Mouse (Mus musculus) kidney, adult 11 months (tissue): Measurements from ENCODE around the gene Slc8a1.

ENCODE experiments used
- DNase-seq: peaks from one replicate; pipeline ENCODE4 v3.0.0; 2022

Gene Slc8a1

DNA sequence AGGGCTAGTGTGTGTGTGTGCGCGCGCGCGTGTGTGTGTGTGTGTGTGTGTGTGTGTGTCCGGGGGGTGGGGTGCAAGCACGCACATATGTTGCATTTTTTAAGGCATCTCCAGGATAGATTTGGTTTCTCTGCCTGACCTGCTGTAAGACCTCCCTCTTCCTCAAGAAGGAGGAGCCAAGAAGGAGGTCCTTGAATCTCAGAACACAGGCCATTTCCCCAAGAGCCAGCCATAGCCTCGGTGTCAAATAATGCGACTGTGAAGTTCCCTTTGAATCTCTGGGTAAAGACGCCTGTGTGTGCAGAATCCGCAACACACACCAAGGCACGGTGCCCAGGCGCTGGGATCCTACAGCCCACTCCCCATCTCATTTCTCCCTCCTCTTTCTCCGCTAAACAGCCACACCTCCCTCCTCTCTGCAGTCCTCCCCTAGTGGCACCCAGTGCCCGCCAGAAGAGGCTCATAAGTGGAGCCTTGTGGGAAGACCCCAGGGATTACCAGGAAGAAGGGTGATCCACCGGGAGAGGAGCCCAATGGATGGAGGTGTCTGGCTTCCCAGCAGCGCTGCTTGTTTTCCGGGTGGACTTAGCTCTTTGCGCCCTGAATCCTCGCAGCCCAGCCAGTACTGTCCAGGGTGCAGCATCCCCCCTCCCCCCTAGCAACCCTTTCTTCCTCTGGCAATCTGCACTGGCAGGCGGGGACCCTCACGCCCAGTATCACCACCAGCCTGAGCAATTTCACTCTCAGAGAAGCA is 68.9 kb downstream of the Slc8a1 start:
- DNase-seq, result no peak

DNA sequence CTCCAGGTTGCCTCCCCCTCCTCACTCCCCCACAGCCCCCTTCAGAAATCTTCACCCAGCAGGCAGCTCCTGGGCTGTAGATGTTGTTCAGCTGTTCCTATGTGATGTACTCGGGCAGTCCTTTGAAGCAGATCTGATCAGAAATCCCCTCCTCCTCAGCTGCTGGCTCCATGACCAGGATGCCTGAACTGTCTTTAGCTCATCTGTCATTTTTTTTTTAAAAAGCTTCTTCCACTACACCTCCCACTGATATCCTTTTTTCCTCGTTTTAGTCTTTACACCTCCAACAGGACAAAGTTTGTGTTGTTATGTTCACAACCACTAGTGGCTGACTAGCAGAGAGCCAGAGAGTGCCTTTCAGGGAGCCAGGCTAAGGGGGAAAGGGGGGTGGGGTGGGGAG is 69.7 kb downstream of the Slc8a1 start:
- no peak for DNase-seq

DNA sequence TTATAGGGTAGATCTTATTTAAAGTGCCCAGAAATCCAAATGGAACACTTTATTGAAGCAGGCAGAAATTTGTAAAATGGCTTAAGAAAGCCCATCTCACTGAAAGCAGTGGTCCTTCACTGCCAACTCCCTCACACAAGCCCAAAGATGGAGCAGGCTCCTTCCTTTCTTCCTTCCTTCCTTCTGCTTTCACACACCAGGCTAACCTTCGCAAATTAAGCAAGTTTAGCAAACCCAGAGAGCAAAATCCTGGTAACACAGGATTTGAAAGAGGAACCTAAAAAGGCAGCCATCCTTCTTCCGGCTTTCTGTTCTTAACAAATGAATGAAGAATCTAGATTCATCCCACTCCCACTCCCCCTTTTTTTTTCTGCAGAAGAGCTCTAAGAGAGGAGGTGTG is 70.2 kb downstream of the Slc8a1 start:
- DNase-seq, result no peak

DNA sequence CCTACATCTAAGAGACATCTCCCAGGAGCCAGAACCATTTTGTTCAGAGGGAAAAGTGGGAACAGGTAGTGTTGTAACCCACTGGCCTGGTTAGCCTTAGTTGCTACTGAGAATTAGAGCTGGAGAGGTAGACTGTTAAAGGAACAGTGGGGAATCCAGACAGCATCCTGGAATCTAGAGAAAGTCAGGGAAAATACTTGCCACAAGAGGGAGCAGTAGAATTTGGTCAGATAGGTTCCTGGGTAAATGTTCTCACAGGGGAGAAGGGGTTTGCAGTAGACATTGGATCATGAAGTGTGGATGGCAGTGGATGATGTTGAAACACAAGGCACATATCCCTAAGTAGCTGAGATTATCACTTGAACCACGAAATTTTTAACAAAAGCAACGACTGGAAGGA is 71.6 kb downstream of the Slc8a1 start:
- no peak for DNase-seq

DNA sequence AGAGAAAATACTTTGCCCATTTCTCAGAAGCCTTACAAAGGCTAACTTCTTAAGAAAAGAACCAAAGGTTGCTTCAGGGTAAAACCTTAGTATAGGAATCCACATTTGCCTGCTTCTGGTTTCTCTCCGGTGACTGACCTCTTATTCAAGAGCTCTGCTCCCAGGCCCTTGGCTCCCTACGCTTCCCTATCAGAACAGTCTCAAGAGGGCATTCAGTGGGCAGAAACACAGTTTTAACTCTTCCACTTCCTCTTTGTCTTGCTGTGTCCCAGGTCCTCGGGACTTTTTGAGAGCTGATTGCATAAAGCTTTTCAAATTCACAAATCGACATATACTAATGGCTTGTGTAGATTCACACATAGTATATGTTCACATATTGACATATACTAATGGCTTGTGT is 73.3 kb downstream of the Slc8a1 start:
- no peak for DNase-seq

DNA sequence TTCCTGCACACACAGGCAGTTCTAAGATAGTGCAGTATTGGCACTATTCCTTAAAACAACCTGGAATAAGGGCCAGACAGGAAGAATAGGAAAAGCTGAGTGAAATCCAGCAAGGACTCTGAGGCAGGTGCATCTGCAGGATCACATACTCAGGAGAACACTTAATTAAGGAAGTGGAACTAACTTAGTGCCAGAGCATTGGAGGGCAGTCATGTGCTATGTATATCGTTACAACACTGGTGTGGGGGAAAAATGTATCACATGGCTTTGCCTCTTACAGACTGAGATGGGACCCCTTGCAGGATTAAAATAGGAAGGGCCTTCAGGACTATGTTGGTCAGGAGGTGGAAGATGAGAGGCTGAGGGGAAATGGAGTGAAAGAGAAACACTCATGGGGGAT is 80.3 kb downstream of the Slc8a1 start:
- DNase-seq, result no peak

DNA sequence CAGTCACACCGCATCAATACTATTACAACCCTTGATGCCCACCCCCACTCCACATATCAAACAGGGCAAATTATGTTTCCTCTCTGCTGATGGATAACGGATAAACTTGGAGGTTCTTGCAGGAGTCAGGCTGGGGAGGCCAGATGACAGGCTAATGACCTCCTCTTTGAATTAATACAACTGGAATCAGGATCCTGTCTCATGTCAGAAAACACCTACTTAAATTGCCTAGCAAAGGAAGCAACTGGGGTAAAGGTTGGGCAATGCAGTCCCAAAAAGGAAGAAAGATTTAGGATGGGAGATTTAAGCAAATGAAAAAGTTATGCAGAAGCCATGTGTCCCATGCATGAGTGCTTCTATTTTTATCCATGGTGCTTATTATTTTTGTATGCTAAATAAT is 83.6 kb downstream of the Slc8a1 start:
- DNase-seq, result no peak

DNA sequence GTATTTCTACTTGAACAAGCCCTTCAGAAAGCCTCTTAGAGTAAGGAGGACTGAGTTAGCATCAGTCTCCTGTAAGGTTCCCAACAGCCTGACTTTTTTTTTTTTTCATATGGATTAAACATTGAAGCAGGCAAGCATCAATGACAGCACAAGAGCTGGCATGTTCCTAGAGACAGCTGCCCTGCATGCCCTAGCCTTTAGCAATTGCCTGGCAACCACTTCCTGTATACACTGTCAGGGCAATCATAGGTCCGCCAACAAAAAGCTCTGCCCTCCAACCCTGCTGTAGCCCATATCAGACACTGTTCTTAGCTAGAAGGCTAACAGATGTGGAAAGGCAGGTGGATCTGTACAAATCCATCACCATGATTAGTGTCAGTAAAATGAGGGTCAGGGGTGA is 85.2 kb downstream of the Slc8a1 start:
- no peak for DNase-seq

DNA sequence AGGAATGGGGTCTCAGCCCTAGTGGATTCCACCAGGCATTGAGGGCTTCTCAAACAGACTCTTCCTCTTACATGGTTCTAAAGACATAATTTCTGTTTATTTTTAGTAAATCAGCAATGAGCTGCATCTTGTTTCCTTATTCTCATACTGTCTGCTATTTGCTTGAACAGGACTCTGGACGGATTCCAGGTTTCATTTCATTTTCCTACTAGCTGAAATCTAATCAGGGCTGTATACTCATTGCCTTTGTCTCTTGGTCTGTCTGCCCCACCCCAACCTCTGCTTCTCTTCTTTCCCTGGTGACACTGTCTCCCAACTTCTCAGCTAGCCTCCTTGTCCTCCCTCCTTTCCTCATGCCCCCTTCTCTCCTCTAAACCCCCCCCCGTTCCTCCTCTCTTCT is 101.4 kb downstream of the Slc8a1 start:
- DNase-seq, result no peak

DNA sequence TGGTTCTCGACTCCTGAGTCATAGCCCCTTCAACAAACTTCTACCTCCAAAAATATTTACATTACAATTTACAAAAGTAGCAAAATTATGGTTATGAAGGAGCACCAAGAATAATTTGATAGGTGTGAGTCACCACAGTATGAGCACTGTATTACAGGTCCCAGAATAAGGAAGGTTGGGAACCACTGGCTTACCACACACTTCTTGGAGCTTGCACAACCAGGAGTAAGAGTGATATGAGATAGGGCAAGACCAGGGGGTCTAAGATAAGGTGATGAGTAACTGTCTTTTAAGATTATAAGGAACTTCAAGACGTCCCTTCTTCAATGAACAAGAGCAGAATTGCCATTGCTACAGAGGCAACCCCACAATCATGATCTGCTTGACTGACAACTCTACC is 107.7 kb downstream of the Slc8a1 start:
- DNase-seq, result no peak

DNA sequence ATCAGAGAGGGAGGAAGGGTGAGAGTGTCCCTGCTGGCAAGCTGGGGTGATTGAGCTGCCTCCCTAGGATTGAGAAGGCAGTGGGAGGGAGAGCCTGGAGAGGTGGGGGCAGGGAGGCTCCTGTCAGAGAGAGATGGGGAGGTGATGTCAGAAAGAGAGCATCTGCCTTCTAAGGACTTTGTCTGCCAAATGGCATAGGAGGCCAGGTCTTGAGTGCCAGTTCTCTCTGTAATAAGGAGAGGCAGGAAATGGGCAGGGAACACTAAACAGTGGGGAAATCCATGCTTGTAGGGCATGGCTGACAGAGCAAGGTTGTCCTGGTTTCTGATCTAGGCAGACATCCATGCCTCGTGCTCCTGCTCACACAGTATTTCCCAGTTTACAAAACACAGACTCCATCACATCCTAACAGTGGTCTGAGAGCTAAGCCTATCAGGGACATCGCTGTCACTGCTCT is 117.0 kb downstream of the Slc8a1 start:
- no peak for DNase-seq

DNA sequence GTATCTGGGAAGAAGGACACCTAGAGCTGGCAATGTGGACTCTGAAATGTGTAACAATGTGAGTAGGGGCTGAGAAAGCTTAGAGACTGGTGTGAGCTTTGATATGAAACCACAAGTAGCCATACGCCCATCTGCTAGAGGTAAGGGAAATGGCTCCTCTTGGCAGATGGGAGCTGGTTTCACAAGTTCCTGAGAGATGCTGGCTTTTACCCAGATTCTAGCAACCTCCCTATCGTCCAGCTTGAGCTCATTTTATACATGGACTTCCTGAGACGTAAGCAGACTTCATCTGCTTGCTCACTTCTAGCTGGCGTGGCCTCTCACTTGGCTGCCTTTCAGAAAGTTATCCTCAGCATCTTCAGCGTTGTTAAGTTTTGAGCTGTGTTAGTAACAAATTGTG is 119.7 kb downstream of the Slc8a1 start:
- no peak for DNase-seq

DNA sequence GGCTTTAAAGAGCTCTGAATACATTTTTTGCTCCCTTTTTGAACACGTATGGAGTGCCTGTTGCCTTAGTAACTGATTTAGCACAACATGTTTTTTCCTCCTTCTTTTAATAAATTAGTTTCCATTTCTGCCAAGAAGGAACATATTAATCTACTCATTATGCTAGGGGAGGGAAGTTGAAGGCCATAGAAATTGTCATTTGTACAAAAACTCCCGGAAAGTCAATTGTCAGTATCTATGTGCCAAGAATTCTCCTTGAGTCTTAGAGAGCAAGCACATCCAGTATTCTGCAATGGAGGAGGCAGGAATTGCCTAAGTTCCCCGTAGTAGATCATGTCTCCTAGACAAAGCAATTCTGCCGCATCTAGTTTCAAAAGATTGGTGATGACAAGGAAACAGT is 121.9 kb downstream of the Slc8a1 start:
- DNase-seq, result no peak

DNA sequence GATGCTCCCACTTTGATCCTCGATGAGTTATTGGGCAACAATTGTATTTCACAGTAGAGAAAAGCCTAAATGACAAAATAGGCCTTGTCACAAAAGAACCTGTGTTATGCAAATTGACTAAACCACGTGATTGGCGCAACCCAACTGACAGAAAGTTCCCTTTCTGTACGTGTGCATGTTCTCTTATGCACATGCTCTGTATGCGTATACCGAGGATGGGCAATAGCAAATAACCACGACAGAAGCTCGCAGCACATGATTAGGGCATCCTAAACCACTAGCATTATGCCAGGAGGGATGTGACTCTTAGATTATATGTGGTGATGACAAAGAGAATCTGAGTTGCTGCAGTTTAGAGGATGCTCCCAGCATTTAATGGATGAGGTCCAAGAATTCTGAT is 122.8 kb downstream of the Slc8a1 start:
- DNase-seq, result no peak

DNA sequence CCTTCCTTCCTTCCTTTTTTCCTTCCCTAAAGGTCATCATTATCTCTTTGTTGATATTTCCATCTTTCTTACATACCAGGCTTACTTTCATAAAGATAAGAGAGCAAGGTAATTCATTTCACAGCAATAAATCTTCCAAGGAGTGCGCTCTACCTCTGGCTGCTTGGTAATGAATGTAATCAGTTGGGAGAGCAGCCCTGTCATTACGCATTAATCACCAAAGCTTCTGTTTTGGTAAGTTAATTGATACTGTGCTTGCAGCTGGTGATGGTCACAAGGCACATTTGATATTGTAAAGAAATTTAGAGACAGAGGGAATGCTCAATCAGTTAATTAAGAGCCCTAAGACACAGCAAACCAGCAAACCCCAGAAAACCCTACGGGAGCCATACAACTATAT is 130.7 kb downstream of the Slc8a1 start:
- DNase-seq, result no peak

DNA sequence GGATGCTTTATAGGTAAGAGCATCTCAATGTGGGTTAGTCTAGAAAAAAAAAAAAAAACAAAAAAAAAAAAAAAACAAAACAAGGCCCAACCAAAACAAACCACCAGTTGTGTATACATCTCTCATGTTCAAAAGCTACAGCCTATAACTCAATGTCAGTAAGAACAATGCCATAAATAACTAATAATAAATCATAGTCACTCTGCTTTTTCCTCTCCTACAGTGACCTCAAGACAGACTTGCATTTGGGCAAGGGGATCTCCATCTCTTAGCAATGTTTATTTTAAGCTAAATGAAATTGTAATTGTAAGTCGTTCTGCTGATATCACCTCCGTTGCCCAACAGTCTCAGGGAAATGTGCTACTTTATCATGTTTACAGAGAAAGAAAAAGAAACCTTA is 132.1 kb downstream of the Slc8a1 start:
- no peak for DNase-seq

DNA sequence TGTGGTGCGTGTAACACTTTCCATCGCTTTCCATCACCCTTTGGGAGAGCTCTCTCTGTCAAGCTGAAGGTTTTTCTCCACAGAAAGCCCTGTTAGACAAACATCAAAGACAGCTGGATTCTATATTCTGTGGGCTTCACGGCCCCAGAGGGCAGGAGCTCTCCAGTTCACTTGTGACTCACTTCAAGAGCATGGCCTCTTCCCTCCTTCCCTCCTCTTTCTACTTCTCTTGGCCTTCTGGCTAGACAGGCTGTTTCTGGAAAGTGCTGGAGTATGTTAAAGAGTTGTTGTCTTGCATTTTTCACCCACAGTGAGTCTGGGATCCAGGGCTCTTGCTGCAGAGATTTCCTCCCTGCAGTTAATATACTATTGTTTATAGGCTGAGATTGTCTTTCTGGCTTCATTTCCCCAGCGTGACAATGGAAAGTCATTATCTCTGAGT is 132.9 kb downstream of the Slc8a1 start:
- no peak for DNase-seq

DNA sequence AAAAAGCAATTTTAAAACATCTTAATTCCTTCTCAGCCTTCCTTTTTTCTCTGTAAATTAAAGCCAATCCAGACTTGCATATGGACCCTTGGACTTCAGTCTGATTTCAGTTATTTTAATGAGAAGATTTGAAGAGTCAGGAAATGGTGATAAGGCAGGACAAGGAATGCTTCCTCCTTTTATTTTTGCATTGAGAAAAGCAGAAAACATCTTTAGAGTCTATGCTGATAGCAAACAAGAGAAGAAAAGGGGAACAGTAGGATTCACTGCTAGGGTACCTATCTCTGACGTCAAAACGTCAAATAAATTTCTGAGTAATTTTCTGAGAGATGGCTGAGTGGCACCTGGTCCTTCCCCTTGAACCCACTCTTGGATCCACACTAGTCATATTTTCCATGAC is 139.1 kb downstream of the Slc8a1 start:
- no peak for DNase-seq

DNA sequence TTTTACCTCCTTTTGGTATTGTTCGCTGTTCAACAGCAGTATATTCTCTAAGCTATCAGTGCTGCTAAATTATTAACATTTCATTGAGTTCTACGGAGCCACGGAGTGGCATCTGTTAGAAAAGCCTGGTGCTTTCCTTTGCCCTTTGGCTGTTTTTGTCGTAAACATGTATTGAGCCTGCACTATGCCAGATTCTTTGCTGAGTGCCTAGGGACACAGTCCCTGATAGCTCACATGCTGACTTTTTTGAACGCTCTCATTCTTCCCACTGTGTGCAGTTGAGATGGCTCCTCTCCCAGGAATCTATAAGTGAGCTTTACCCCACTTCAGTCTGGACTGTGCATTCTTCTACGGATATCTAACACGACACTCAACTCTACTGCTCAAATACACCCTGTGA is 148.4 kb downstream of the Slc8a1 start:
- DNase-seq, result no peak

DNA sequence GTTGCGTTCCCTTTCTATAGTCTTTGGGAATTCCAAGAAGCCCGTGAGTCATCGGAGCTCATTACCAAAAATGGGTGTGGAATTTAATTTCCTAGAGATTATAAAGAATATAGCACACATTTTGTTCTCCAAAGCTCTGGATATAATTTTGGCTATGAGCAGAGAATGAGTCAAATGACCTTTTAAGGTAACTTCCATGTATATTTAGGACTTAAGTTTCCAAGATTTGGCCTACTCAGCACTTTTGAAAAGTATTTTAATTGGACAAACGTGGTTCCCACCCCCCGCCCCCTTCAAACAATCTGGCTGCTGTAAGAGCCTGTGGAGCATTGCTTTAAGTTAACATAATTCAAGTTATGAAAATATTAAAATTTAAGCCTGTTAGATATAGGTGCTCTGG is 151.4 kb downstream of the Slc8a1 start:
- no peak for DNase-seq

DNA sequence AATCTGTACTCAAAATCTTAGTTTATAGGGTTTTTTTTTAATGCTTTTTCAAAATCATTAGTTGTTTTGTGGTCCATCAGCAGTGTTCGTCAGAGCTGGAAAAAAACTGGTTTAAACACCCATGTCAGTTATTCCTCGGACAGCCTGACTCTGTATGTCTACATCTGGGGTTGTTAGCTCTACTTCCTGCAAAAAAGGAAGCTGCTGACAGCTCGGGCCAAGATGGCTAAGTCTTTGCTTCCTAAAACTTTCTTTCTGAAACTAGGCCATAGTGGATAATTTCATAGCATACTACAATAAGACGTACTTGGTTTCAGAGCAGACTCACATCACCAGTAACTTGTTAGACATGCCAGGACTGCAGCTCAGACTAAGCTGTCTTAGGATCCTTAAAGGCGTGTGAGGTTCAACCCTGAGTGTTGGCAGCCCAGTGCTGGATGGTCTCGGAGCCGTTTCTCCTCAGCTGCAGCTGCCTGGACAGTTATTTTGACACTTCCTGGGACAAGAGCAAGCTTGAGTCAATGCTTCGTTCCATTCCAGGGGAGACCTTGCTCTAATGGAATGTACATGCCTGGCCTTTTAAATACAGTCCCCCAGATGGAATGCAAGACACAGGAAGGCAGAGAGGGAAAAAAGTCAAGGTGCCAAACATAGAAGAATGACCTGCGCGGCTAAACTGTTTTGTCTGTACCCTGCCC is 158.3 kb downstream of the Slc8a1 start:
- no peak for DNase-seq

DNA sequence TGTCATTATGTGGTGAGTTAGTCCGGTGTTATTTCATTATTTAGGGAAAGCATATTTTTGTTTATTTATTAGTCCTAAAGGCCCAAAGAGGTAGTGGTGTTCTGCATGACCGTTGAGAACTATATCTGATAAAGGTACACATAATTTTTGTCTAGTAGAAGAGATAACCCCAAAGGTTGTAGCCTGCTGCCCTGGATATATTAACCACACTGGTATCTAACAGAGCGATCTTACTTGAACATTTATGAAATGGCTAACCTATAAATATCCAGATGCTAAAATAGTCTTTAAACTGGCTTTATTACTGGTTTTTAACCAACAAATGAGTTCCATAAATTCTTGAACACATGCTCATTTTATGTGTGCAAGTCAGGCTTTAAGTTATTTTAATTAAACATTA is 161.3 kb downstream of the Slc8a1 start:
- no peak for DNase-seq

DNA sequence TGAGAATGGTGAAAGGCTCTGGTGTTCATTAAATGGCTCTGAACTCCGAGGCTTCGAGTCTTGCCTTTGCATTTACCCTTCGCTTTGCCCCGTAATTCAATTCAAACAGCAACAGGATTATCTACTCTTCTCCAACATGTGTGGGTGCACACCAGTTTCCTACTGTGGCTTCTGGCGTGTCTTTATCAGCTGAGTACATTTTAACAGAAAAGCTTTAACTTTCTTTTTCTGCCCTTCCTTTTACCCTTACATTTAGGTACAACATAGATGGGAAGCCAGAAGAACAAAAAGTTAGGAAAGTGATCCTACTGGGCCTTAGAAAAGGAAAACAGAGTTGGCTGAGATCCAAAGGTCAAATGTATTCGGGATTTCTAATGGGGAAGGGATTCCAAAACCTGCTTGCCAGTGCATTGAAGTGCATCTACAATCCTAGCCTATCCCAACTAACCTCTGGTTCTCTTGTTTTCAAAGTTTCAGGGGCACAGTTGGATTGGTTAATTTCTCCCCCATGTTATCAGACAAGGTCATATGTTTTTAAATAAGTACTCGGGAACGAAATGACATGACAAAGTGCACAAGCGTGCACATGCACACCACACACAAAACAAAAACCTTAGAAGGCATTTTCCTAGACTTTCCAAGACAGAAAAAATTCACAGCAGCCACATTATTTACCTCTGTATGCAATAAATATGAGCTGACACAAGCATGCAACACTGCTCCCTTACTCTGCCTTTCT is 172.4 kb downstream of the Slc8a1 start:
- DNase-seq, result no peak
